Mouse (Mus musculus): ENCODE measurements around the gene Olfr613. TPM values are rescaled to one million over a fixed set of nuclear protein-coding genes. Genes with fewer than 3 reads are reported as not detected.
"Not testable (repeated sequence)": the region's sequence is repeated elsewhere in the genome, so short reads cannot be mapped to it uniquely, and the experiment has no call there.

Gene Olfr613
- not detected for total RNA-seq (2021)

- no peak for DNase-seq (ENCODE audit: low spot score)
- intact Hi-C loops (cut with DNase I), result no loop called here
These were observed at the start of gene Olfr613 for GRCm38 (mm10) chr7:103547774-103548173. TSS of gene Olfr613 (plus strand) at chr7:103548074.

GRCm38 (mm10) chr7:103512022-103512421 lies 35.9 kb upstream of the Olfr613 start, which contains the start of gene Olfr610:
TSS of gene Olfr610 (minus strand) at chr7:103512122.
- intact Hi-C loops (cut with DNase I), result no loop called here
- no peak for DNase-seq (ENCODE audit: low spot score)

- DNase-seq (ENCODE audit: low spot score); intact Hi-C loops (cut with DNase I): not testable (repeated sequence)
These were observed 27.1 kb upstream of the Olfr613 start, which contains the start of gene Olfr611 for GRCm38 (mm10) chr7:103520746-103521145. TSS of gene Olfr611 (minus strand) at chr7:103520846.

DNA sequence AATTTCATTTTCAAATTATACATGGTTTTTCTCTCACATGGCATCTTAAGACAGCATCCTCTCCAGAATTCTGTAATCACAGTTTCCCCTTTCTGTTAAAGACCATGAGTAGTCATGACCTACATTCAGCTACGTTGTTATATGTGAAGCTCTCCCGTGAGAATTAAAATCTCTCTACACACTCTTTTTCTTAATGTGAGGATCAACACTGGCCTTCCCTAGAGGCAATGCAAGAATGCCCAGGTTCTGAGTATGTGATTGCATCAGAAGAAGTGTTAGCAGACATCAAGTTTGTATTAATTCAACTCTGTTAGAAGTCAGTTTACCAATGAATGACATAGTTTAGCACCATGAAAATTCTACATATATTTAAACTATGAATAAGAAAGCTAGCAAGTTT lies 5.3 kb upstream of the Olfr613 start, which contains the start of gene Olfr612:
Gene Olfr612 (minus strand): TSS at position 101 of the 400 bp plus-strand sequence.
- DNase-seq (ENCODE audit: low spot score); intact Hi-C loops (cut with DNase I): not testable (repeated sequence)

GRCm38 (mm10) chr7:103555779-103556178 lies 7.9 kb downstream of the Olfr613 start, which contains the start of gene Olfr615:
TSS of gene Olfr615 (plus strand) at chr7:103556079.
- DNase-seq (ENCODE audit: low spot score), result no peak
- intact Hi-C loops (cut with DNase I), result no loop called here

DNA sequence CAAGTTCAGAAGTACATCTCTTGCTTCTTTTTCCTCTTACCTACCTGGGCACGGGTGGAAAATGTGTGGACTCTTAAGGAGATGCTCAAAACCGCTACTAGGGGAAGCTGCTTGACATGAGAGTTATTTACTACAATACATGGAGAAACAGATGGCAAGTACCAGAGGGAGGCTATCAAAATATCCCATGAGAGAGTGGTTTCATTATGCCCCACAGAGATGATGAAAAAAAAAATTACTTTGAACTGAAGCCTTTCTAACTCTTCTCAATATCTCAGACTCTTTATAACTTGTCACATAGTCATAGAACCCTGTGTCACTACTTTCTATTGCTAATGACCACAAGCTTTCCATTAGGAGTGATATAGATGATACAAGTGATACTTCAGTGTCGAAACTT lies 21.2 kb downstream of the Olfr613 start, which contains the start of gene Olfr616:
Gene Olfr616 (minus strand): TSS at position 101 of the 400 bp plus-strand sequence.
- intact Hi-C loops (cut with DNase I), result no loop called here
- no peak for DNase-seq (ENCODE audit: low spot score)

DNA sequence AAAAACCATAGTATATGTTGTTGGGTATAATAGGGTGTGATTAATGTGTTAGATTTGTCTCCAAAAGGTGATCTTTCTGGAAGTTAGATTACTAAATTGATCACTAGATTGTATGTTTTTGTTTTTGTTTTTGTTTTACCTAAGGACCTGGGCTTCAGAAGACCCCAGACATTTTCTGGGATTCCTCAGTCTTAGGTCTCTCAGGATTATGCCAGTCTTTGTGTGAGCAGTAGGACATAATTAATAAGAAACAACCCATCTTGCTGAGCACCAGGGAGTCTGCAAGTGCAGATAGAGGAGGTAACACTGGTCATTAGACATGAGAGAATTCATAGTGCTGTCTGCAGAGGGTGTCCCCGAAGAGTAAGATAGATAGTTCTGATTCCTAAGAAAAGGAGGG lies 24.9 kb downstream of the Olfr613 start, which contains the start of gene Olfr617:
Gene Olfr617 (plus strand): TSS at position 301 of the 400 bp plus-strand sequence.
- intact Hi-C loops (cut with DNase I), result no loop called here
- no peak for DNase-seq (ENCODE audit: low spot score)

DNA sequence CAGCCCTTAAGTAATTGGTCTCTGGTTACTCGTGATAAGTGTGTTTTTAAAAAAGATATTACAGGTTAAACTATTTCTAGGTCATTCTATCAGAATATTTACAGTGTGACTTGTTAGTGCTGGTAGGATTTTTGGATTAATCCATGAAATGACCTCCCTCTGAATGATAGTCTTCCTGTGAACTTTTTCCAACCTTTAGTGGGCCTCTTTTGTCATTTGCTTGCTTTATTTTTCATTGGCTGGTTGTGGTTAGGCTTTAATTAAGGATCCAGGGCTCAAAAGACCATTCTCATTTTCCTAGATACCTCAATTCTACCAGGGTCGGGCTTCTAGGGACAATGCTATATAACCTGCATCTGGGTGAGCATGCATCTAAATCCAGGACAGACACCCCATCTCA lies 41.9 kb downstream of the Olfr613 start, which contains the start of gene Olfr618:
Gene Olfr618 (plus strand): TSS at position 301 of the 400 bp plus-strand sequence.
- intact Hi-C loops (cut with DNase I), result no loop called here
- no peak for DNase-seq (ENCODE audit: low spot score)

GRCm38 (mm10) chr7:103600275-103600674 lies 52.4 kb downstream of the Olfr613 start, which contains the start of gene Olfr619:
TSS of gene Olfr619 (plus strand) at chr7:103600575.
- intact Hi-C loops (cut with DNase I), result no loop called here
- no peak for DNase-seq (ENCODE audit: low spot score)

Small RNAs within 50 kb of the gene (microRNA-seq; reads per million reads assigned to microRNA genes)
- not detected for gene Gm26506

Other genes with a start within 250 kb of the Olfr613 start
- not detected for gene Olfr596, start 242.4 kb upstream of the Olfr613 start, total RNA-seq (2021)
- not detected for gene Olfr597, start 231.8 kb upstream of the Olfr613 start, total RNA-seq (2021)
- not detected for gene Olfr598, start 224.5 kb upstream of the Olfr613 start, total RNA-seq (2021)
- gene Olfr599, start 212.2 kb upstream of the Olfr613 start, total RNA-seq (2021), result not detected
- not detected for gene Olfr600, start 198.4 kb upstream of the Olfr613 start, total RNA-seq (2021)
- gene Olfr601, start 185.4 kb upstream of the Olfr613 start, total RNA-seq (2021), result not detected
- gene Olfr603, start 161.9 kb upstream of the Olfr613 start, total RNA-seq (2021), result not detected
- gene Usp17lc, start 133.0 kb upstream of the Olfr613 start, total RNA-seq (2021), result not detected
- gene Olfr605, start 102.6 kb upstream of the Olfr613 start, total RNA-seq (2021), result not detected
- gene Olfr606, start 99.0 kb upstream of the Olfr613 start, total RNA-seq (2021), result not detected
- not detected for gene Olfr607, start 83.9 kb upstream of the Olfr613 start, total RNA-seq (2021)
- not detected for gene Olfr608, start 78.2 kb upstream of the Olfr613 start, total RNA-seq (2021)
- not detected for gene Olfr609, start 50.0 kb upstream of the Olfr613 start, total RNA-seq (2021)
- gene Olfr610, start 36.0 kb upstream of the Olfr613 start, total RNA-seq (2021), result not detected
- gene Olfr611, start 27.2 kb upstream of the Olfr613 start, total RNA-seq (2021), result not detected
- not detected for gene Olfr612, start 5.4 kb upstream of the Olfr613 start, total RNA-seq (2021)
- not detected for gene Olfr615, start 8.0 kb downstream of the Olfr613 start, total RNA-seq (2021)
- not detected for gene Olfr616, start 21.1 kb downstream of the Olfr613 start, total RNA-seq (2021)
- not detected for gene Olfr617, start 25.0 kb downstream of the Olfr613 start, total RNA-seq (2021)
- not detected for gene Olfr618, start 42.0 kb downstream of the Olfr613 start, total RNA-seq (2021)
- not detected for gene Olfr619, start 52.5 kb downstream of the Olfr613 start, total RNA-seq (2021)
- gene Olfr620, start 64.5 kb downstream of the Olfr613 start, total RNA-seq (2021), result not detected
- gene Olfr622, start 94.6 kb downstream of the Olfr613 start, total RNA-seq (2021), result not detected
- not detected for gene Olfr623, start 115.6 kb downstream of the Olfr613 start, total RNA-seq (2021)
- gene Olfr624, start 123.1 kb downstream of the Olfr613 start, total RNA-seq (2021), result not detected
- gene Olfr625-ps1, start 134.6 kb downstream of the Olfr613 start, total RNA-seq (2021), result not detected
- not detected for gene Olfr243, start 166.6 kb downstream of the Olfr613 start, total RNA-seq (2021)
- not detected for gene Olfr628, start 182.3 kb downstream of the Olfr613 start, total RNA-seq (2021)
- not detected for gene Olfr629, start 196.9 kb downstream of the Olfr613 start, total RNA-seq (2021)
- not detected for gene Olfr630, start 209.3 kb downstream of the Olfr613 start, total RNA-seq (2021)
- not detected for gene Olfr69, start 223.5 kb downstream of the Olfr613 start, total RNA-seq (2021)
- gene Olfr68, start 231.6 kb downstream of the Olfr613 start, total RNA-seq (2021), result not detected
- not detected for gene Olfr67, start 243.7 kb downstream of the Olfr613 start, total RNA-seq (2021)

All from heart, postnatal 25 days (tissue).